Mouse (Mus musculus): ENCODE data around the gene Gsta4. TPM values are rescaled to one million over a fixed set of nuclear protein-coding genes. Genes with fewer than 3 reads are reported as not detected.
"Not testable (repeated sequence)": the region's sequence is repeated elsewhere in the genome, so short reads cannot be mapped to it uniquely, and the experiment has no call there.

Gsta4 gene
- total RNA-seq, 1 experiment from 2014 or later, result not detected

DNA sequence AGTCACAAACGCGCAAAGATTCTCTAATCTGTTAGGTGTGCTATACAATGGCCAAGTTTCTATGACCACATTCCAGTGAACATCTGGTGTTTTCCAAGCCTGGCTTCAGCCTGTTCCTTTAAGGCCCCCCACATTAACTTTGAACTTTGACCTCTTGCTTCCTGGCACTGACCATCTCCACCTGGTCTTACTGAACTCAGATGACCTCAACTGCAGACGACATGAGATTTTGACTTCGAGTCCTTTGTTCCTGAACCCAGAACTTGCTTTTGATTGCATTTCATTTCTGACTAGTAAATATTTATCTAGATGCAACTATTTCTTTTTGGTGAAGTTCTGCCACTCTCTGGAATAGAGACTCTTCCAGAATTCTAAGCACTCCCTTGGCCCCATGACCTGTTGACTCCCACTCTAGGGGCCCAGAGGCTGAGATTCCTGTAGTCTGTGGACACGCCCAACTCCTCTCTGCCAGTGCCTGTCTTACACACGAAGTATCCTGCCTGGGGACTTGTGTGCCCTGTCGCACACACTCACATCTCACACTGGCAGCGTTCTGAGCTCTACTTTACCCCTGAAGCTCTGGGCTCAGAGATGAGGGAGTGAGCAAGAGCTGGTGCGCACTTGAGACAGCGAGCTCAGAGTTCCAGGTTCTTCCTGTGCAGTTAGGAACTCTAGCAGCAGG is 40.8 kb downstream of the Gsta4 start:
- ATAC-seq (replicated peaks; ENCODE audit: insufficient number of reproducible peaks, low FRiP score, low TSS enrichment, poor library complexity, severe bottlenecking), result no peak

GRCm38 (mm10) chr9:78224418-78224817 is 41.8 kb downstream of the Gsta4 start:
- ATAC-seq (replicated peaks; ENCODE audit: insufficient number of reproducible peaks, low FRiP score, low TSS enrichment, poor library complexity, severe bottlenecking), result no peak

DNA sequence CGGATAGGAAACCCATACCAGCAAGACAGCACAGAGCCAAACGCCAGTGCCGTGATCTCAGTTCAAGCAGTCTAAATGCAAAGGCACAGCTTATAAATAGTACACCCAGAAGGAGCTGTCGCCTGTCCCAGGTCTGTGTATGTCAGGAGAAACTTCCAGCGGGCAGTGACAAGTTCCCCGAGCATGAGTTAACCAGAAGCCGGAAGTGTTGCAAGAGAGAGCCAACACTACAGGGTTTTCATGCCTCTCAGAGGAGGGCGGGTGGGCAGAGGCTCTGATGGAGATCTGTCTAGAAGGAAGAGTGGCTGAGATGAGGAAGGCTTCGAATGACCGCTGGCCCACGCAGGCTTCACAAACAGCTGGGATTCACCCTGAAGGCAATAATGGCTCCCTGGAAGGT is 42.7 kb downstream of the Gsta4 start:
- 0 out of 2 replicates have a peak, but pooled peaks have one; percentile 17 for ATAC-seq (replicated peaks; ENCODE audit: insufficient number of reproducible peaks, low FRiP score, low TSS enrichment, poor library complexity, severe bottlenecking)

- no peak for ATAC-seq (replicated peaks; ENCODE audit: insufficient number of reproducible peaks, low FRiP score, low TSS enrichment, poor library complexity, severe bottlenecking)
Observed at GRCm38 (mm10) chr9:78228122-78228521, 45.5 kb downstream of the Gsta4 start.

DNA sequence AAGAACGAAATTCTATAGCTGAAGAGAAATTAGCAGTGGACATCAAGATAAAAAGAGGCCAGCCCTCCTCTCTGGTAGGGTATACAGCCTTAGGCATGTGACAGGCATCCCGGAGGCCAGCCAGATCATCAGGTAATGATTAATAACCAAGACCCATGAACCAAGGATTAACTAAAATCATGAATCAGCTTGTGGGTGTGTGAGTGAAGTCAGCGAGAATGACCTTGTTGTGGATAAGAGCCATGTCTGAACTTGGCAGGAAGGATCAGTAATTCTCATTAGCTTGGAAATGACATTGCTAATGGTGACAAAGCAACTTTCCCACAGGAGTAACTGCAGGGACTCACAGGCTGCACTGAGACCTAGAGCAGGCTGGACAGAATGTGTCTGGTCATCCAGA is 47.1 kb downstream of the Gsta4 start:
- ATAC-seq (replicated peaks; ENCODE audit: insufficient number of reproducible peaks, low FRiP score, low TSS enrichment, poor library complexity, severe bottlenecking), result not testable (repeated sequence)

- not testable (repeated sequence) for ATAC-seq (replicated peaks; ENCODE audit: insufficient number of reproducible peaks, low FRiP score, low TSS enrichment, poor library complexity, severe bottlenecking)
Observed at GRCm38 (mm10) chr9:78230461-78230860, 47.9 kb downstream of the Gsta4 start, which contains the start of gene Gsta1. TSS of gene Gsta1 (plus strand) at chr9:78230656.

- 0 out of 2 replicates have a peak, but pooled peaks have one; percentile 46 for ATAC-seq (replicated peaks; ENCODE audit: insufficient number of reproducible peaks, low FRiP score, low TSS enrichment, poor library complexity, severe bottlenecking)
Observed at GRCm38 (mm10) chr9:78233121-78233695, 50.6 kb downstream of the Gsta4 start.

DNA sequence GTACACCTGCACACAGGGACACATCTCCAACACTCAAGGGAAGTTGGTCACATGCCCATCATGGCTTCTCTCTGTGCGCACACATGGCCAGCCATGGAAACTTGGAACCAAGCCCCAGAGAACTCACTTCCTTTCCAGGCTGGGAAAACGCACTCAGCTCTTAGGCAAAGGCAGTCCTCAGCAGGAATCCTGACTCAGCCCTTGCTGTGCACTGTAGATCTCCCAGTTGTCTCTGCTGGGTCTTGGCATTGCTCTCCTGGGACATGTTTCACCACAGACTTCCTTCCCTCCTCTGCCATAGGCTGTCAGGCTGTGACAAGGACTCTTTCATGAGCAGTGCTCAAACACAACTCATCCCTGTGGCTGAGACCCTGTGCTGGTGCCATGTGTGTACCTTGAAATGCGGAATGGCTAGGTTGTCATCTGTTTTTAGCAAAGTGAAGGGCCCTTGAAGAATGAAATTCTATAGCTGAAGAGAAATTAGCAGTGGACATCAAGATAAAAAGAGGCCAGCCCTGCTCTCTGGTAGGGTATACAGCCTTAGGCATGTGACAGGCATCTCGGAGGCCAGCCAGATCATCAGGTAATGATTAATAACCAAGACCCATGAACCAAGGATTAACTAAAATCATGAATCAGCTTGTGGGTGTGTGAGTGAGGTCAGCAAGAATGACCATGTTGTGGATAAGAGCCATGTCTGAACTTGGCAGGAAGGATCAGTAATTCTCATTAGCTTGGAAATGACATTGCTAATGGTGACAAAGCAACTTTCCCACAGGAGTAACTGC is 73.3 kb downstream of the Gsta4 start:
- not testable (repeated sequence) for ATAC-seq (replicated peaks; ENCODE audit: insufficient number of reproducible peaks, low FRiP score, low TSS enrichment, poor library complexity, severe bottlenecking)

DNA sequence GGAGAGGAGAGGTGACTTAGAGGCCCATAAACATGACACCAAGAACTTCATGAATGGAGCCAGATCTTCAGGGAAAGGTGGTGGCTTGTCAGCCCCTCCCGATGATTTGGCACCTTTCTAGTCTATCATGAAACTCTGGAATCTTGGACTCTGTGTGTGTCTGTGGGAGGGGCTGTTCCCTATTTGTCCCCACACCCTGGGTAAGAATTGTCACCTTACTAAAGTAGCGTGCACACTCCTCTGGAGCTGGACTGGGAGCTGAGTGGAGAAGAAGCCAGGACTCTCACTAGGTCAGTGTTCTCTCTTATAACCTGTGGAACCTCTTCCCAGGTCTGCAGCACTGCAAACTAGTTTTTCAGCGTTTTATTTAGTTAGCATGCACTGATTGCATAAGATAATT is 74.3 kb downstream of the Gsta4 start, which contains the start of gene Gm3776:
TSS of gene Gm3776 (plus strand) at position 216 of the 400 bp plus-strand sequence.
- ATAC-seq (replicated peaks; ENCODE audit: insufficient number of reproducible peaks, low FRiP score, low TSS enrichment, poor library complexity, severe bottlenecking), result not testable (repeated sequence)

Other genes with a start within 250 kb of the Gsta4 start
- gene Gcm1, start 130.8 kb upstream of the Gsta4 start, total RNA-seq (2017), result not detected in 3 replicates
- 43.6 to 76.3 TPM (median 68.7 TPM) in 3 replicates for gene Fbxo9, start 73.7 kb upstream of the Gsta4 start, total RNA-seq (2017)
- gene Ick, start 73.6 kb upstream of the Gsta4 start, total RNA-seq (2017), result 3.4 to 5.2 TPM (median 3.9 TPM) in 3 replicates
- not detected in 3 replicates for gene Gsta1, start 47.9 kb downstream of the Gsta4 start, total RNA-seq (2017)
- not detected in 3 replicates for gene Gm3776, start 74.4 kb downstream of the Gsta4 start, total RNA-seq (2017)
- gene Gm10639, start 107.1 kb downstream of the Gsta4 start, total RNA-seq (2017), result not detected in 3 replicates
- gene Omt2a, start 132.0 kb downstream of the Gsta4 start, total RNA-seq (2017), result not detected in 3 replicates
- not detected in 3 replicates for gene Omt2b, start 144.8 kb downstream of the Gsta4 start, total RNA-seq (2017)
- gene Gsta2, start 173.0 kb downstream of the Gsta4 start, total RNA-seq (2017), result 2.0 TPM in 1 of 3 replicates, not detected in the others
- not detected in 3 replicates for gene Dppa5a, start 185.4 kb downstream of the Gsta4 start, total RNA-seq (2017)
- gene Ooep, start 196.0 kb downstream of the Gsta4 start, total RNA-seq (2017), result 0.87 TPM in 1 of 3 replicates, not detected in the others
- 2.8 to 15.4 TPM (median 3.9 TPM) in 3 replicates for gene Ddx43, start 213.0 kb downstream of the Gsta4 start, total RNA-seq (2017)

Measured in monocyte, adult 5-6 weeks (primary cell).